Mouse (Mus musculus) embryo, embryonic 10 days (tissue): Measurements from ENCODE around the gene Krt35.
A peak's percentile ranks its signal among the peaks of the same experiment; 100 is the strongest.

ENCODE experiments used
- DNase-seq: peaks from one replicate; pipeline ENCODE4 v3.0.0-alpha.2; 2015; ENCODE audit warnings: low spot score

Krt35 gene

GRCm38 (mm10) chr11:100096141-100096540 is at the start of gene Krt35:
Krt35 (minus strand) TSS chr11:100096241.
- DNase-seq: no peak

DNA sequence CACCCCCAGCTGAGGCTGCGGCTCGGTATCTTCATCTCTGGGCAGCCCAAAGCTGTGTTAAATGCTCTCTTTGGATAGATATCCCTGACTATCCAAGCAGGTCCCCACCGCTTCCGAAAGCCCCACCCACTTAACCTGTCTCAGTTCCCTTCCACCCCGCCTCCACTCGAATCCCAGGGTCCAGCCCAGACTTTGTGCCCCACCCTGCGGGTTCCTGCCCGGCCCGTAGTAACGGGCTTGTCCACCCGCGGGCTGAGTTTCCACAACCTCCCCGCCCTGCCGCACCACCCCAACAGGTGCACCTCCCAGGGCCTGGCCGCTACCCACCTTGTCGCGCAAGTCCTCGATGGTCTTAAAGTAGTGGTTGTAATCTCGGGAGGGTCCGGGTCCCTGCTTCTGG is 49.1 kb upstream of the Krt35 start:
- no peak for DNase-seq

DNA sequence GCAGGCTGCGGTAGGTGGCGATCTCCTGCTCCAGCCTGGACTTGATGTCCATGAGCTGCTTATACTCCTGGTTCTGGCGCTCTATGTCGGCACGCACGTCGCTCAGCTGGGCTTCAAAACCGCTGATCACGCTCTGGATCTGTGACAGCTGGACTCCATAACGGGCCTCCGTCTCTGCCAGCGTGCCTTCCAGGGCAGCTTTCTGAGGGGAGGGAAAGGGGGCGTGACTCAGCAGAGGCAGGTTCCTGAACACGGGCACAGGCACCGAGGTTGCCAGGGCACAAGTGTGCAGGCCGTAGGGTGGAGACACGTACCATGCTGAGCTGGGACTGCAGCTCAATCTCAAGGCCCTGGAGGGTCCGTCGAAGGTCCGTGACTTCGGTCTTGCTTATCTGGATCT is 44.9 kb upstream of the Krt35 start:
- no peak for DNase-seq

DNA sequence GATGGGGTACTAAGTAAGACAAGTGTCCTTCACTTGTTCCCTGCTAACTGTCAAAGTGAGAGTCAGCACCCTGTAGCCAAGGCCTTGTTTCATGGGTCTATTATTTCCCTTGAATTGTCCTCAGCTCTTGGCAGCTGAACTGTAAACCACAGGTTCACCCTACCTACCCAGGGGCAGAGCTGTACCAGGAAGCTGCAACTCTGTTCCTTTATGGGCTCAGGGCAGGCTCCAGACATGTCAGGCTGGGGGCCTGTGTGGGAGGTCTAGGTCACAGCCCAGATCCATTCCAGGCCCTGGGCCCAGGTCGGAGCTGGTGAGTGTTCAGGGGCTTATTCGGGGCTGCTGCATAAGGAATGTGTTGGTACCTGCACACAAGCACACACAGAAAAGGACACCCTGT is 43.4 kb upstream of the Krt35 start:
- no peak for DNase-seq

DNA sequence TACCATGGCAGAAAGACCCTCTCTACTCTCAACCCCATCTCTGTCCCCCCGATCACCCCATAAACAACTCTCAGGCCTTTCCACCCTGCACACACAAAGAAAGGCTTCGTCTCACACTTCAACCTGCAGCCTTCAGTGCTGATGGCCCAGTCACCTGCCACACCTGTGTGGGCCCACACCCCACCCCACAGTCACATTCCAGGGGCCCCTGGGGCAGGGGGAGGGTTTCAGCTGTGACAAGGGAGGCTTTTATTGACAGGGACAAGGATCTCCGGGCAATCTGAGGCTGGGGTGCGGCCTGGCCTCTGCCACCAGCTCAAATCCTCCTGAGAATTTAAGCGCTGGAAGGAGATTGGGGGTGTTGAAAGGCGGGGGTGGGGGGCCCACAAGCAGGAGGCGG is 42.8 kb upstream of the Krt35 start:
- DNase-seq: no peak

DNA sequence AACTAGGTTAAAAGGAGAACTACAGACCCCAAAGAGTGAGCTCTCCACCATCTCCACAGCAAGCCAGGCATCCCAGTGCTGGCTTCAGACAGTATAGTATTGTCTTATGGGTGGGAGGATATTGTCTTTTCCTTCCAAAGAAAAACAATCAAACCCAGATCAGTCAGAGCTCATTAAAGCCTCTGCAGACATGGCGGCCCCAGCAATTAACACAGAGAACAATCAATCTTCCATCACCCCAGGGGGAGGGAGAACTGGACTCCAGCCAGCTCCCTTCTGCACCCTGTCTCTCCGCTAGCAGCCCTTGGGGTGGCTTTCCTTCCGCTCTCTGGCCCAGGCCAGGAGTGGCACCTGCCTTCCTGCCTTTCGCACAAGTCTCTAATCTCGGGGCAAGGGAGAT is 41.7 kb upstream of the Krt35 start:
- DNase-seq: no peak

DNA sequence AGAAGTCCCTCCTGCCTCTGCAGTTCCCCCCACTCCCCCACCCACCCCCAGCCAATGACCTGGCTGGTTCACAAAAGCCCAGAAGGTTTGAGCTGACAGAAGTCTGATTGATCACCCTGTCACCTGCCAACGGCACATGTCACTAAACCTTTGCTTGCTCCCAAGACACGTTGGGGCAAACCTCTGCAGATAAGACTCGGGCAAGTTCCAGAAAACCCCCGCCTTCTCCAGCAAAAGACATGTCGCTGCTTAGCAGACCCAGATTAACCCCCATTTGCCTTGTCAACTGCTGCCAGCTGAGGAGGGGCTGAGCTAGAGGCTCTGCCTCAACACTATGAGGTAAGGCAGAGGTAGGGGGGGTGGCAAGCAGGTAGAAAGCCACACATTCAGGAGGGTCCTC is 40.5 kb upstream of the Krt35 start:
- DNase-seq: no peak

DNA sequence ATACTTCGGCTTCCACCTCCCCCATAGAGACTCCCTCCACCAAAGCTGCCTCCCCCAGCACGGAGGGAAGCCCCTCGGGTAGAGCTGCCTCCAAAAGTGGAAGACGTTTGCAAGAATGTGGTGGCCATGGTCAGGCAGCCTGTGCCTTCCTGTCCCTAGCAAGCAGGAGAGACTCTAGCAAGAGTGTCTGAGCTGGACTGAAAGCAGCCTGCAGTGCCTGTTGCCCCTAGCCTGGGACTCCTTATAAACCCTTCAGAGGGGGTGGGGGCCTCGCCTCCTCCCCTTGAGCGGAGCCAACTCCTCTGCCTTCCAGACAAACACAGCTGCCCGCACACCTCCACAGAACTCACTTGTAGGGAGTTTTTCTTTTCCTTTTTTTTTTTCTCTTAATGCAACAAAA is 39.7 kb upstream of the Krt35 start, which contains the start of gene Krt15:
TSS of gene Krt15 (minus strand) at position 198 of the 400 bp plus-strand sequence.
- DNase-seq: no peak

- no peak for DNase-seq
Measured at GRCm38 (mm10) chr11:100124901-100125300, 28.9 kb upstream of the Krt35 start.

- DNase-seq: no peak
Measured at GRCm38 (mm10) chr11:100121466-100121865, 25.4 kb upstream of the Krt35 start, which contains the start of gene Krt13. Krt13 (minus strand) TSS chr11:100121566.

- DNase-seq: no peak
Measured at GRCm38 (mm10) chr11:100120331-100120730, 24.3 kb upstream of the Krt35 start.

- no peak for DNase-seq
Measured at GRCm38 (mm10) chr11:100113742-100114029, 17.6 kb upstream of the Krt35 start.

DNA sequence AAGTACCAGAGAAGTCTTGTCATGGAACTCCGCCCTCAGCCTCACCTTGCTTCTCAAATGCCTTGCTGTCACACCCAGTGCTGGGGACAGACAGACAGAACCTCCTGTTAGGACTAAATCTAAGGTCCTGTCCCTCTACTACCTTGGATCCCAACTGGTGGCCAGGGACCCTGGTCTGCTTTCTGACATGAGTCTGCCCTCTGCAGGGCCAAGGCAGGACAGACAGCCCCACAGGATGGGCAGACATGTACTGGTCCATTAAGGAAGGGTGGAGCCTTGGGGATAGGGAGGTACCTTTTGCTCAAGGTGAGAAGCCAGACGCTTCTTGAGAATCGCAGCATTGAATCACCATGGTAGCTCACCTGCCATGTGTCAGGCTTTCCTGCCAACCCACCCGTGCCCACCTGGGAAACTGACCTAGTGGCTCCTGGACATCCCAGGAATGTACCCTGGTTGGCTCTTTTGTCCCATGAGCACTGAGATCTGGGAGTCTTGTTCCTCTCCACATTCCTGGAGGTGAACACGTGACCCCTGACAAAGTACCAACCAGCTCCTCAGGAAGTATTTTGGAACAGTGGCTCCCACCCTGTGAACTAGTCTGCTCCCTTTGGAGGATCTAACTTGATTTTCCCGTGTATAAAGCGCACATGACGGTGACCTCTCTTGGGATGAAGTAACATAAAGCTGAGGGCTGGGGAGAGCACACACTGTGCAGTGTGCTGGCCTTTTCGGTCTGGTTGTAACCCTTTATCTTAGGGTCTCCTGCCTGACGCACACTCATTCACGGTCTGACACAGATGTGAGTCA is 17.1 kb upstream of the Krt35 start:
- DNase-seq: no peak

GRCm38 (mm10) chr11:100105576-100106122 is 9.6 kb upstream of the Krt35 start, which contains the start of gene Krt36:
Krt36 (minus strand) TSS chr11:100105626.
- DNase-seq: no peak

DNA sequence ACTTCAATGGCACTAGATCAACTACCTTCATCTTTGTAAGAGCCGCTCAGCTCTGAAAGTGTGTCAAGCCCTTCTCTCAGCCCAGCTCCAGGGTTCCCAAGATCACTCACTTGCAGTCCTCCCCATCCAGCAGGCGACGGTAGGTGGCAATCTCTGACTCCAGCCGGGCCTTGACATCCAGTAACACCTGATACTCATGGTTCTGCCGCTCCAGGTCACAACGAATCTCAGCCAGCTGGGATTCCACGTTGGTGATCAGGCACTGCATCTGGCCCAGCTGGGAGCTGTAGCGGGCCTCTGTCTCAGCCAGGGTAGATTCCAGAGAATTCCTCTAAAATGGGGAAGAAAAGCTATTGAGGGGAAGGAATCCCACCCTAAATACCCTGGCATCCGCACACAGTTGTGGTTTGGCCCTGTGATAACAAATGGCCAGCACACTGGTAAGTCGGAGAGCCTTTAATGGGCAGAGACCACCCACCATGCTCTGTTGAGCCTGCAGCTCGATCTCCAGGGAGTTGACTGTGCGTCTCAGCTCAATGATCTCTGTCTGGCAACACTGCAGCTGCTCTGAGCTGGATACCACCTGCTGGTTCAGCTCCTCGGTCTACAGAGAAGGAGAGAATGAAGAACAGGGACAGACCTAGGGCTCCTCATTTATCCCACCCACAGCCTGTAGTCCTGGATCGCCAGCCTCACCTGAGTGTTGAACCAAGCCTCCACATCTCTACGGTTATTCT is 6.8 kb upstream of the Krt35 start:
- peak; percentile 22 for DNase-seq

- no peak for DNase-seq
Measured at GRCm38 (mm10) chr11:100100391-100100790, 4.3 kb upstream of the Krt35 start.

GRCm38 (mm10) chr11:100097819-100098218 is 1.8 kb upstream of the Krt35 start:
- DNase-seq: peak; percentile 18

DNA sequence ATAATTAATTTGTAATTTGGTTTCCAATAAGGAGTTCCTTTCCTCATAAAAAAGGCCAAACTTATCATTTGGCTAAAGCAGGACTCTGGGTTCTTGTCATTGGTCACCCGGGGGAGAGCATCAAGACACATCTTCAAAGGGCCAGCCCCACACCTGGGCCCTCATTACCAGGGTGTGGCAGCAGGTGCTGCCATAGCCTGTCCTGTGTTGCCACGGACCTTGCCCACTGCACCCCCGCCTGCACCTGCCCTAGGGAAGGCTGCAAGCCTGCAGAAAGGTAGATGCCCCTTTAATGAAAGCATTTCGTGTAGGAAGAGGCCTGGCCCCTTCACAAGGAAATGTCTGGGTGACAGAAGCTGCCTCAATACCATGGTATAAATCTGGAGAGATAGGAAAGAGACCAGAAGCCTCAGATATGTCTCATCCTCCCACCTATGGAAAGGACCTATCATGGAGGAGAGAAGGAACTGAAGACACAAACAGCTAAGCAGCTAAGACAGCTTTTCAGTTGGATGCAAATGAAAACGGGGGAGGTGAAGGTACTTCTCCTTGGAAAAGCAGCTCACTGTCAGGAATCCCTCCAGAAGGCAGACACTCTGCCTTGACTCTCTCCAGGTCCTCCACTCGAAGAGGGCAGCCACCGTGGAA is 7.5 kb downstream of the Krt35 start:
- DNase-seq: no peak

DNA sequence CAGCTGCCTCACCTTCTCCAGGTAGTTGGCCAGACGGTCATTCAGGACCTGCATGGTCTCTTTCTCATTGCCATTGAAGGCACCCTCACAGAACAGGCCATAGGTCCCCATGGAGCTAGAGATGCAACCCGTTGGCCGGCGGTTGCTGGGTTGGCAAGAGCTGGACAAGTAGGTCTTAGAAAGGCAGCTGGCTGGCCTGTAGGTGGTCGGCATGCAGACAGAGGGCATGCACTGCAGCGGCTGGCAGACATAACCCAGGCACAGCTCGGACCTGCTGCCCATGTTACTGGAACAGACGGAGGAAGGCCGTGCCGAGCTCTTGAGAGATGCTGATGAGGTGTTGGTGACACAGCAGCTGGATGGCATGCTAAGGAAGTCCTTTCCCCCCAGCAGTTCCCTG is 8.2 kb downstream of the Krt35 start, which contains the start of gene Krt32:
TSS of gene Krt32 (minus strand) at position 366 of the 400 bp plus-strand sequence.
- DNase-seq: no peak

- DNase-seq: no peak
Measured at GRCm38 (mm10) chr11:100073873-100074272, 22.2 kb downstream of the Krt35 start.

DNA sequence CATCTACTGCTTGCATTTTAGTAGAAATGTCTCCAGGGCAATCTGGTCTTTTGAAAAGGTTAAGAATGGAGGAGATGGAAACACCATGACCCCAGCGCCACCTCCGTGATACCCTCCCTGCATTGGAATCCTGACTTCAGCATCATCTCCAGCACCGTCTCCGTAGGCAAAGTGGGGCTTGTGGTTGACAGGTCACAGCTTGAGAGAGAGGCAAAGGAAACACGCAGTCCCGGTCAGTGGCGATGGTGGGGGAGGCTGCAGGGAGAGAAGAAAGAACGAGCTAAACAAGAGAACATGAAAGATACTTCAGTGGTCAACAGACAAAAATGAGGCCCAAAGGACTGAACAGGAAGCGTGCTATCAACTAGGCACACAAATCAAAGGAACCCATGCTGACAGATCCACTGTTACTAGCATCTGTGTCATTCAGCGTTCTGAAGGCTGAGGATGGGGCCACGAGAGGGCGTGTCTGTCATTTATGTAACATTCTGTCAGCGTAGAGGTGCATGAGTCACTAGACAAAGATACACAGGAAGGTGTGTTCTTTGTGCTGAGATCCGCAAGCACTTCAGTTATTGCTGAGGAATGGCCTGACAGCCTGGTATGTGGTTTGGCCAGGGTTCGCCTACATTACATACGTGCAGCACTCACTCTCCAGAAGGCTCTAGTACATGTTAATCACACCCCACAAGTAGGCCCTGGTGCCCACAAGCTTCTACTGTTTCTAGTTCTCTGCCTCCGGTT is 28.6 kb downstream of the Krt35 start:
- no peak for DNase-seq
